Mouse (Mus musculus) bone marrow macrophage, adult 2 months (primary cell): Measurements from ENCODE around the gene Epha4.

ENCODE experiments used
- CTCF ChIP-seq: IDR thresholded peaks from 2 replicates; pipeline ENCODE4 v1.5.1; 2012; ENCODE audit warnings: low read depth, mild to moderate bottlenecking, low read length, moderate library complexity
- POLR2A ChIP-seq: IDR thresholded peaks from 2 replicates; pipeline ENCODE4 v1.6.1; 2012; ENCODE audit warnings: mild to moderate bottlenecking, low read depth, low read length, borderline replicate concordance

DNA sequence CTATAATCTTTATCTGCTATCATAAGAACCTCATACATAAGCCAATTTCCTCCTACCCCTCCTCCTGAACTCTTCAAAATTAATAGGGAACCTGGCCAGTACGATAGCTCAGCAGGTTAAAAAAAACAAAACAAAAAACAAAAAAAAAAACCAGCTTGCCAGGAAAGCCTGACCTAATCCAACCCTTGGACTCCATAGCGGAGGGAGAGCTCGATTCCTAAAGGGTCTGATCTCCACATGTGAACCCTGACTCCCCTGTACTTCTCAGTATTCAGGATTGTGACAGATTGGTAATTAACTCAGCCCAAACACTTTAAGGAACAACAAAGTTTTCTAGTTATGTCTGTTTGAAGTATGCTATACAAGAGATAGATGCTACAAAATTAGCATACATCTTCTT is 89.7 kb downstream of the Epha4 start:
- TF ChIP-seq CTCF = no peak
- TF ChIP-seq POLR2A = no peak
